Mouse (Mus musculus) midbrain, embryonic 15.5 days (tissue): ENCODE results near the gene 3110070M22Rik. TPM values are rescaled to one million over a fixed set of nuclear protein-coding genes. Genes with fewer than 3 reads are reported as not detected.
"Not testable (repeated sequence)": the region's sequence is repeated elsewhere in the genome, so short reads cannot be mapped to it uniquely, and the experiment has no call there.

Experiments used
- ATAC-seq: fragments of 200-750 bp; cut with Nextera tagmentation; replicated peaks from 2 replicates; pipeline ENCODE4 v1.8.0; 2017; ENCODE audit warnings: moderate TSS enrichment
- H3K27ac ChIP-seq: fragments of 300-500 bp; sonication (generic); 2 replicates; pipeline ENCODE4 v1.5.1; 2015; ENCODE audit warnings: mild to moderate bottlenecking, inconsistent platforms
- H3K27me3 ChIP-seq: fragments of 300-500 bp; sonication (generic); replicated peaks from 2 replicates; pipeline ENCODE4 v1.6.1; 2015; ENCODE audit warnings: inconsistent platforms
- H3K36me3 ChIP-seq: fragments of 300-500 bp; sonication (generic); replicated peaks from 2 replicates; pipeline ENCODE4 v1.6.1; 2015; ENCODE audit warnings: inconsistent platforms
- H3K4me1 ChIP-seq: fragments of 300-500 bp; sonication (generic); 2 replicates; pipeline ENCODE4 v1.6.1; 2015; ENCODE audit warnings: inconsistent platforms
- H3K4me2 ChIP-seq: fragments of 300-500 bp; sonication (generic); 2 replicates; pipeline ENCODE4 v1.6.1; 2015; ENCODE audit warnings: inconsistent platforms, mild to moderate bottlenecking, moderate library complexity
- H3K4me3 ChIP-seq: fragments of 300-500 bp; sonication (generic); 2 replicates; pipeline ENCODE4 v1.5.1; 2015; ENCODE audit warnings: mild to moderate bottlenecking, inconsistent platforms
- H3K9ac ChIP-seq: fragments of 300-500 bp; sonication (generic); 2 replicates; pipeline ENCODE4 v1.6.1; 2015; ENCODE audit warnings: mild to moderate bottlenecking, inconsistent platforms
- H3K9me3 ChIP-seq: fragments of 300-500 bp; sonication (generic); 2 replicates; pipeline ENCODE4 v1.6.1; 2016; ENCODE audit warnings: inconsistent platforms
- WGBS: fragments of 180-500 bp; shearing (Covaris S2); methylation state at CpG from one replicate; pipeline ENCODE4 v1.1.7; 2015; ENCODE audit warnings: mixed read lengths; 5-methylcytosine and 5-hydroxymethylcytosine counted together
- polyA plus RNA-seq: library from polyadenylated mRNA; unstranded; fragments of >200 nt; fragmentation: Nextera tagmentation; extraction: Ambion mirVana; gene quantifications from 2 replicates; pipeline ENCODE4 v1.2.1, GENCODE M21; 2015

3110070M22Rik gene
- 1.4 and 2.0 TPM in 2 replicates for polyA plus RNA-seq

DNA sequence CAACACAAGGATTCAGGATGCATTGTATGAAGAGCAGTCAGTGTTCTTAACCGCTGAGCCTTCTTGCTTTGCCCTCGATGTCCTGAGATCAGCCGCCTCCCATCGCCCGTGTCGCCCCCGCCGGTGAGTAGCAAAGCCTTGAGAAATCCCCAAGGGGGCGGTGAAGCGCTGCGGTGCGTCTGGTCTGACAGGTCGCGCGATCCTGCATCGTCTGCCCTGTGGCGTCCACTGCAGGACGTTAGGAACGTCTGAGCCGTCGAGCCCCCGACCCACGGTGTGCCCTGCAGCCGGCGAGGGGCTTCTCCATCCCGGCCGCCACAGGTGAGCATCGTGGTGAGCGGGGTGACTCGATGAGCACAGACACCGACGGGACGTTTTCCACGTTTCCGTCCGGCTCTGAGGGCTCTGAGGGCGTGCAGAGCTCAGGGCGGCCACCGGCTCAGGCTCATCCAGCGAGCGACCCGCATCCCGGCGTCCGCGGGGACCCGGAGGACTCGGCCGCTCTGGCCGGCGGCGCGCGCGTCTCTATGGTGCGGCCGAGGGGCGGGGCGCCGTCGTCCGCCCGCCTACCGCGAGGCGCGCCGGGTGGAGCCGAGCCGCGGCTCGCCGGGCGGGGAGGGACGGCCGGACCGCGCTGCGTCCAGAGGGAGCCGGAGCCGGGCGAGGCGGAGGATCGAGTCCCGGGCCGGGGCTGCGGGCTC, at the start of gene 3110070M22Rik, which contains the start of gene Tmem267:
Gene 3110070M22Rik (minus strand): TSS at position 504 of the 701 bp plus-strand sequence.
Gene Tmem267 (plus strand): TSS at position 160 of the 701 bp plus-strand sequence.
- Histone ChIP-seq H3K4me1 (no peaks in the 10 kb centered on the region), H3K4me3 (no peak within 1 kb of the TSS), H3K36me3 (peaks cover 15% of the 10 kb centered on the region; the same call in 1 of the 2 replicates), H3K4me2 (peak within 1 kb of the TSS; percentile 32), H3K27ac (peak within 1 kb of the TSS; percentile 68), H3K9me3 (peaks cover 12% of the 10 kb centered on the region), H3K27me3 (no peaks in the 10 kb centered on the region), H3K9ac (peak within 1 kb of the TSS; percentile 7)
- ATAC-seq, result no peak
- WGBS, result 77% methylated on average over 87 of the region's 87 CpGs

- not testable (repeated sequence) for H3K27ac ChIP-seq, H3K9ac ChIP-seq, H3K4me3 ChIP-seq, H3K4me2 ChIP-seq, H3K4me1 ChIP-seq, H3K27me3 ChIP-seq, H3K36me3 ChIP-seq
- ATAC-seq, result 0 out of 2 replicates have a peak, but pooled peaks have one; percentile 16
- WGBS, result 95% methylated on average over 13 of the region's 22 CpGs
- peaks cover 17% of the 10 kb centered on the region for H3K9me3 ChIP-seq
These were observed 6.8 kb upstream of the 3110070M22Rik start for GRCm38 (mm10) chr13:119494938-119495337.

DNA sequence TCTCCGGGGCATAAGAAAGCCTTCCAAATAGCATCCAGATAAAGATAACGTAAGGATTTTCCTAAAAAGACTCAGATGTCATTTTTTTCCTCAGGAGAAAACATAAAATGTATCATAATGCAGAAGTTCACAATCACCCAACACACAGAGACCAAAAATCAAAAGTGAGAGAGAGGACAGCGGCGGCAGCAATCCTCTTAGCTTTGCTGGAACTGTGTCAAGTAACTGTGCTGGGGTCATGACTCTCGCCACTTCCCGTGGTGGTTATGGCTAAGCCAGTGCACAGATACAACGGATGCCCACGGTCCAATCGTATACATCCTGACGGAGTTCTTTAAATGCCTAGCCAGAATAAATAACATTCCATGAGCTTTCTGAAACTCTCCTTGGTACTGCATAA, 3.9 kb upstream of the 3110070M22Rik start:
- H3K9ac ChIP-seq, ATAC-seq, H3K4me2 ChIP-seq, H3K27ac ChIP-seq, H3K36me3 ChIP-seq, H3K4me1 ChIP-seq, H3K27me3 ChIP-seq, H3K4me3 ChIP-seq: not testable (repeated sequence)
- peaks cover 17% of the 10 kb centered on the region for H3K9me3 ChIP-seq
- 92% methylated on average over 10 of the region's 10 CpGs for WGBS

DNA sequence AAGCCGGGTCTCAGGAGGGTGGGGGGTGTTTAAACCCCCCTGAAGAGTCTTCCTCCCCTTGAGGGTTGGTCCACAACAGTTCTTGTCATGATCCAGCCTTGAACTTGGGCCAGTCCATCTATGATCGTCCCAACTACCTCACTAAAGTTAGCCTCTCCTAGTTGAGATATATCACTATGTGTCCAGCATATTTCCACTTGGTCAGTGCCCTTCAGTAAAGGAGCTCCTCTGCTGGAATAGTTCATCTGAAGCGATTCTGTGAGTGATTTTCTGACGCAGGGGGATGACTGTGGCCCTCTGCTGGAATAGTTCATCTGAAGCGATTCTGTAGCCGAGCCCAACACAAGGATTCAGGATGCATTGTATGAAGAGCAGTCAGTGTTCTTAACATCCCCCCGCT, 829 bp downstream of the 3110070M22Rik start:
- Histone ChIP-seq H3K27ac (no peak overlapping the region), H3K4me3 (no peak overlapping the region), H3K27me3 (no peaks in the 10 kb centered on the region), H3K36me3 (peaks cover 19% of the 10 kb centered on the region; the same call in 1 of the 2 replicates), H3K4me1 (no peaks in the 10 kb centered on the region), H3K9me3 (peaks cover 12% of the 10 kb centered on the region), H3K9ac (no peak overlapping the region), H3K4me2 (peak overlapping the region; percentile 32)
- no peak for ATAC-seq
- WGBS, result 63% methylated on average over 7 of the region's 7 CpGs

GRCm38 (mm10) chr13:119477789-119478188, 10.4 kb downstream of the 3110070M22Rik start:
- H3K36me3 ChIP-seq, result peaks cover 48% of the 10 kb centered on the region
- no peaks in the 10 kb centered on the region for H3K27me3 ChIP-seq
- WGBS, result 92% methylated on average over 2 of the region's 2 CpGs
- H3K9ac ChIP-seq, result no peak overlapping the region
- H3K27ac ChIP-seq, result no peak overlapping the region
- no peak overlapping the region for H3K4me3 ChIP-seq
- H3K4me1 ChIP-seq, result no peaks in the 10 kb centered on the region
- H3K4me2 ChIP-seq, result no peak overlapping the region
- ATAC-seq, result no peak
- no peaks in the 10 kb centered on the region for H3K9me3 ChIP-seq

DNA sequence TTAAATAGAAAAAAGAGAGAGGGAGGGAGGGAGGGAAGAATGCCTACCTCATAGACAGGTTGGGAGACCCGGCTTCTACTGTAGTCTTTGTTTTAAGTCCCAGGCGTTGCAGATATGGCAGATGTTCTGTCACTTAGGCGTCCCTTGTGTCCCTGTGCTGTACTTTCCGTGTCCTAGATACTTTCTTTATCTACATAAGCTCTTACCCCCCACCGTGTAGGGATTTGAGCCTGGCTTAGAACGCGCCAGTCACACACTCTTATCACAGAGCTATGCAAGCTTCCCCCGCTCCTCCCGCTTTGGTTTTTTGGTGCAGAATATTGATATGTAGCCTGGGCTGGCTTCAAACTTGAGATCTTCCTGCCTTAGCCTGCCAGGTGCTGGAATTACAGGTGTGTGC, 11.6 kb downstream of the 3110070M22Rik start:
- 84% methylated on average over 9 of the region's 9 CpGs for WGBS
- no peaks in the 10 kb centered on the region for H3K27me3 ChIP-seq
- no peak overlapping the region for H3K27ac ChIP-seq
- H3K9me3 ChIP-seq, result no peaks in the 10 kb centered on the region
- no peak overlapping the region for H3K4me3 ChIP-seq
- no peak overlapping the region for H3K9ac ChIP-seq
- H3K36me3 ChIP-seq, result peaks cover 56% of the 10 kb centered on the region
- no peak overlapping the region for H3K4me2 ChIP-seq
- H3K4me1 ChIP-seq, result no peaks in the 10 kb centered on the region
- no peak for ATAC-seq

GRCm38 (mm10) chr13:119462596-119463560, 25.3 kb downstream of the 3110070M22Rik start, which contains the start of gene 4833420G17Rik:
Gene 4833420G17Rik, plus strand, starts transcription at chr13:119462768.
- no peaks in the 10 kb centered on the region for H3K27me3 ChIP-seq
- WGBS, result 13% methylated on average over 57 of the region's 57 CpGs
- H3K4me3 ChIP-seq, result peak within 1 kb of the TSS; percentile 80
- H3K9ac ChIP-seq, result peak within 1 kb of the TSS; percentile 71
- peak; percentile 97 for ATAC-seq
- H3K36me3 ChIP-seq, result peaks cover 20% of the 10 kb centered on the region
- peak within 1 kb of the TSS; percentile 81 for H3K27ac ChIP-seq
- H3K4me1 ChIP-seq, result peaks cover 23% of the 10 kb centered on the region
- peak within 1 kb of the TSS; percentile 69 for H3K4me2 ChIP-seq
- H3K9me3 ChIP-seq, result no peaks in the 10 kb centered on the region

GRCm38 (mm10) chr13:119461900-119462595, 26.1 kb downstream of the 3110070M22Rik start:
- 8% methylated on average over 10 of the region's 10 CpGs for WGBS
- Histone ChIP-seq H3K27me3 (no peaks in the 10 kb centered on the region), H3K4me2 (peak overlapping the region; percentile 69), H3K36me3 (peaks cover 15% of the 10 kb centered on the region), H3K9me3 (no peaks in the 10 kb centered on the region), H3K4me3 (peak overlapping the region; percentile 80), H3K9ac (peak overlapping the region; percentile 46), H3K4me1 (peaks cover 23% of the 10 kb centered on the region), H3K27ac (peak overlapping the region; percentile 81)
- ATAC-seq, result peak; percentile 77

DNA sequence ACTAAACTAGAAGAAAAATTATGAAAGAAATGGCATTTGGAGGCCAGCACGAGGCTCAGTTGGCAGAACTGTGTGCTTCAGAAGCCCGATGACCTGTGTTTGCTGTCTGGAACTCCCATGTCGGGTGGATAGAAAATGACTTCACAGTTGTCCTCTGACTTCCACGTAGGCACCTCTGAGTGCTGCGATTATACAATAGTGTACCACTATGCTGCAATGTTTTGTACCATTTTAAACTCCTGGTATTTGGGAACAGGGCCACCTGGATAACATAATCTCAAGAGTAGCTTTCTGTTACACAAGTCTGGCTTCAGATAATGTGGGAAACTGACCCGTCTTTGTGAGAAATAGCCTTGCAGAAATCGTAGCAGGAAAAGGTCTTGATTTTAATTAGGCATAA, 31.8 kb downstream of the 3110070M22Rik start:
- H3K36me3 ChIP-seq, result peaks cover 34% of the 10 kb centered on the region
- no peaks in the 10 kb centered on the region for H3K27me3 ChIP-seq
- H3K4me3 ChIP-seq, result no peak overlapping the region
- no peak overlapping the region for H3K27ac ChIP-seq
- 95% methylated on average over 7 of the region's 7 CpGs for WGBS
- H3K4me2 ChIP-seq, result no peak overlapping the region
- H3K4me1 ChIP-seq, result no peaks in the 10 kb centered on the region
- no peak for ATAC-seq
- H3K9ac ChIP-seq, result no peak overlapping the region
- no peaks in the 10 kb centered on the region for H3K9me3 ChIP-seq

DNA sequence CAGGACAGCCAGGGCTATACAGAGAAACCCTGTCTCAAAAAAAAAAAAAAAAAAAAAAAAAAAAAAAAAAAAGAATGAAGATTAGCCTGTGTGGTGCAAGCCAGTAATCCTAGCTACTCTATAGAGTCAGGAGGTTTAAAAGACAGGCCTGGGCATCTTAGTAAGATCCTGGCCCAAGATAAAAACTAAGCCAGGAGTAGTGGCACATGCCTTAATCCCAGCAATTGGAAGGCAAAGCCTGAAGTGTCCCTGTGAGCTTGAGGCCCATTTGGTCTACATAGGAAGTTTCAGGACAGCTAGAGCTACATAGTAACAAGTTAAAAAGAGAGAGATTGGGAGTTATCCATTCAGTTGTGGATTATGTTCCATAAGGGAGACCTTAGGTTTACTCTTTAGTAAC, 33.1 kb downstream of the 3110070M22Rik start:
- no peak for ATAC-seq
- no peak overlapping the region for H3K4me2 ChIP-seq
- peaks cover 45% of the 10 kb centered on the region for H3K36me3 ChIP-seq
- no peaks in the 10 kb centered on the region for H3K4me1 ChIP-seq
- no peak overlapping the region for H3K27ac ChIP-seq
- no peak overlapping the region for H3K9ac ChIP-seq
- H3K9me3 ChIP-seq, result no peaks in the 10 kb centered on the region
- no peaks in the 10 kb centered on the region for H3K27me3 ChIP-seq
- no peak overlapping the region for H3K4me3 ChIP-seq

- Histone ChIP-seq H3K4me1 (no peaks in the 10 kb centered on the region), H3K4me2 (no peak overlapping the region), H3K4me3 (no peak overlapping the region), H3K27me3 (no peaks in the 10 kb centered on the region), H3K27ac (no peak overlapping the region), H3K9ac (no peak overlapping the region), H3K36me3 (peaks cover 42% of the 10 kb centered on the region), H3K9me3 (no peaks in the 10 kb centered on the region)
- no peak for ATAC-seq
- 96% methylated on average over 4 of the region's 4 CpGs for WGBS
These were observed 34.6 kb downstream of the 3110070M22Rik start for GRCm38 (mm10) chr13:119453563-119453962.

DNA sequence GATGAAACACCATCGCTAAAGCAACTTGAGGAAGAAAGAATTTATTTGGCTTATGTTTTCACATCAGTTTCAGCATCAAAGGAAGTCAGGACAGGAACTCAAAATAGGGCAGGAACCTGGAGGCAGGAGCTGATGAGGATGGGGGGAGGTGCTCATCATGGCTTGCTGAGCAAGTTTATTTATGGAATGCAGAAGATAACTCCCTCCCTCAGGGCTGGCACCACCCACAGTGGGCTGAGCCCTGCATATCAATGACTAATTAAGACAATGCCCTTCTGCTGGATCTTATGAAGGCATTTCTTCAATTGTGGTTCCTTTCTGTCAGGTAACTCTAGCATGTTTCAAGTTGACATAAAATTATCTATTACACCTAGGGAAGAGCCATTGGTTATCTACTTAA, 45.9 kb downstream of the 3110070M22Rik start:
- Histone ChIP-seq H3K4me2 (no peak overlapping the region), H3K36me3 (peaks cover 38% of the 10 kb centered on the region)
- WGBS, result 98% methylated on average over 1 of the region's 1 CpGs

More for the DNA sequence above, 45.9 kb downstream of the 3110070M22Rik start:
- Histone ChIP-seq H3K4me3 (no peak overlapping the region), H3K9me3 (no peaks in the 10 kb centered on the region), H3K27me3 (no peaks in the 10 kb centered on the region), H3K4me1 (no peaks in the 10 kb centered on the region), H3K27ac (no peak overlapping the region), H3K9ac (no peak overlapping the region)
- ATAC-seq, result no peak
